10 mouse cellular contexts compared by ENCODE assay signal in genomic region chr3:88495741-88496415, GRCm38 (mm10). TPM values are rescaled to one million over a fixed set of nuclear protein-coding genes. Genes with fewer than 3 reads are reported as not detected.
DNase-seq lines count a peak whose midpoint lies in the region; ATAC-seq and TF ChIP-seq lines count a peak whose summit lies in the region.
"Had no signal": no experiment of that assay in that cellular context is flagged by ENCODE, and none has a peak within 500 bp of the region (broad histone marks: within the 10 kb centered on the region; RNA-seq: fewer than 3 reads in every experiment).

No protein-coding gene starts in this region.

- H3K4me3 ChIP-seq in megakaryocyte, embryonic 14.5 days (replicated peaks): peak overlapping the region; percentile 86
- no peak overlapping the region for H3K4me3 ChIP-seq in limb, embryonic 10.5 days
- H3K4me3 ChIP-seq in stomach, postnatal 0 days (ENCODE audit: low read depth, low read length): no peak overlapping the region
- H3K4me3 ChIP-seq in forebrain, postnatal 0 days (ENCODE audit: low read depth, low read length): no peak overlapping the region

- H3K9me3 ChIP-seq in megakaryocyte, embryonic 14.5 days: no peaks in the 10 kb centered on the region
- H3K9me3 ChIP-seq in limb, embryonic 10.5 days (replicated peaks): no peaks in the 10 kb centered on the region
- no peaks in the 10 kb centered on the region for H3K9me3 ChIP-seq in stomach, postnatal 0 days (ENCODE audit: control insufficient read depth, low read length)
- H3K9me3 ChIP-seq in forebrain, postnatal 0 days (ENCODE audit: low read length): no peaks in the 10 kb centered on the region

- peak overlapping the region; percentile 29; the same call in 1 of the 2 replicates for H3K4me2 ChIP-seq in stomach, postnatal 0 days (replicated peaks; ENCODE audit: low read depth)
- no peak overlapping the region for H3K4me2 ChIP-seq in forebrain, postnatal 0 days (ENCODE audit: low read depth)
- H3K4me2 ChIP-seq: hindbrain, embryonic 14.5 days had no signal

- 88% methylated on average over 10 of the region's 10 CpGs for whole genome bisulfite sequencing in limb, embryonic 10.5 days
- 71% methylated on average over 10 of the region's 10 CpGs for WGBS in stomach, postnatal 0 days
- 79% methylated on average over 10 of the region's 10 CpGs for whole genome bisulfite sequencing in forebrain, postnatal 0 days

- peaks cover 72% of the 10 kb centered on the region for H3K36me3 ChIP-seq in megakaryocyte, embryonic 14.5 days (replicated peaks; ENCODE audit: low read length)
- H3K36me3 ChIP-seq in limb, embryonic 10.5 days: no peaks in the 10 kb centered on the region
- H3K36me3 ChIP-seq in stomach, postnatal 0 days (ENCODE audit: control insufficient read depth, insufficient read depth, low read length): peaks cover 3% of the 10 kb centered on the region; the same call in 1 of the 2 replicates
- no peaks in the 10 kb centered on the region for H3K36me3 ChIP-seq in forebrain, postnatal 0 days (ENCODE audit: insufficient read depth)

- peaks cover 91% of the 10 kb centered on the region for H3K4me1 ChIP-seq in megakaryocyte, embryonic 14.5 days
- peaks cover 24% of the 10 kb centered on the region for H3K4me1 ChIP-seq in limb, embryonic 10.5 days
- H3K4me1 ChIP-seq in stomach, postnatal 0 days (replicated peaks; ENCODE audit: control insufficient read depth, insufficient read depth): peaks cover 29% of the 10 kb centered on the region
- peaks cover 14% of the 10 kb centered on the region for H3K4me1 ChIP-seq in forebrain, postnatal 0 days (ENCODE audit: insufficient read depth)

- no peak for ATAC-seq in megakaryocyte, adult 5-6 weeks (ENCODE audit: poor library complexity, severe bottlenecking)
- ATAC-seq in stomach, postnatal 0 days (ENCODE audit: low FRiP score, low TSS enrichment): no peak
- ATAC-seq in forebrain, postnatal 0 days: no peak

- H3K27me3 ChIP-seq in megakaryocyte, embryonic 14.5 days (replicated peaks): no peaks in the 10 kb centered on the region
- H3K27me3 ChIP-seq in limb, embryonic 10.5 days (ENCODE audit: low read depth, poor library complexity, severe bottlenecking): peaks cover 10% of the 10 kb centered on the region
- H3K27me3 ChIP-seq in stomach, postnatal 0 days (ENCODE audit: control insufficient read depth, insufficient read depth, low read length): no peaks in the 10 kb centered on the region
- H3K27me3 ChIP-seq in forebrain, postnatal 0 days (ENCODE audit: insufficient read depth, low read length): no peaks in the 10 kb centered on the region

- no peak for TF ChIP-seq EP300 in stomach, postnatal 0 days (optimal IDR thresholded peaks at IDR 0.05)

- DNase-seq in adrenal gland, postnatal 25 days: peak; percentile 54
- DNase-seq in adrenal gland, adult 18-20 months (ENCODE audit: low spot score in 2 of 2): no peak
- no peak for DNase-seq in limb, embryonic 10.5 days (ENCODE audit: low spot score)
- DNase-seq in stomach, postnatal 0 days (ENCODE audit: low spot score): no peak
- DNase-seq in forebrain, postnatal 0 days: no peak
- no peak for DNase-seq in layer of hippocampus, adult 8-10 months (ENCODE audit: low spot score in 2 of 2)
- DNase-seq: thymus, postnatal 25 days had no signal

- 0 out of 2 replicates have a peak overlapping the region, but pooled peaks have one; percentile 21 for H3K27ac ChIP-seq in limb, embryonic 10.5 days
- peak overlapping the region; percentile 99 for H3K27ac ChIP-seq in stomach, postnatal 0 days (replicated peaks)
- H3K27ac ChIP-seq in forebrain, postnatal 0 days (ENCODE audit: low read depth, low read length): no peak overlapping the region

- TF ChIP-seq CTCF in stomach, postnatal 0 days (IDR thresholded peaks at IDR 0.05; ENCODE audit: low read depth): no peak
- no peak for TF ChIP-seq CTCF in forebrain, postnatal 0 days (IDR thresholded peaks at IDR 0.05; ENCODE audit: low read depth)

- peak overlapping the region; percentile 13; the same call in 1 of the 2 replicates for H3K9ac ChIP-seq in stomach, postnatal 0 days (ENCODE audit: low read length)
- H3K9ac ChIP-seq in forebrain, postnatal 0 days: no peak overlapping the region
- H3K9ac ChIP-seq: hindbrain, embryonic 14.5 days had no signal

RNA-seq across cellular contexts. Expression of gene Lmna, which starts 13.9 kb away (rescaled TPM):
- 90.6 and 91.1 TPM in 2 replicates for total RNA-seq in adrenal gland, postnatal 25 days (2021)
- total RNA-seq in adrenal gland, adult 18-20 months (2021): 100 to 1,000 TPM; 106 to 137 TPM
- polyA plus RNA-seq in megakaryocyte, embryonic 14.5 days (2012; ENCODE audit: insufficient read depth, low replicate concordance): 607 and 1,158 TPM in 2 replicates
- total RNA-seq in megakaryocyte, adult 5-6 weeks (2015): 1.5 and 1.9 TPM in 2 replicates
- total RNA-seq in megakaryocyte, adult 5-6 weeks (2017): 2.5 and 4.5 TPM in 2 replicates
- polyA plus RNA-seq in limb, embryonic 10.5 days (2016; fragmentation: Nextera tagmentation; extraction: Ambion mirVana): 9.2 and 14.5 TPM in 2 replicates
- polyA plus RNA-seq in stomach, postnatal 0 days (2015; fragmentation: Nextera tagmentation; extraction: Ambion mirVana): 250 and 267 TPM in 2 replicates
- 49.4 and 71.3 TPM in 2 replicates for total RNA-seq in forebrain, postnatal 0 days (2014; rRNA removed)
- polyA plus RNA-seq in forebrain, postnatal 0 days (2015; fragmentation: Nextera tagmentation; extraction: Ambion mirVana): 51.4 and 52.9 TPM in 2 replicates
- total RNA-seq in layer of hippocampus, adult 8-10 months (2022): 10 to 100 TPM; 38.0 to 45.6 (median 40.2) TPM

RNA-seq across cellular contexts. Expression of gene Sema4a, which starts 34.9 kb away (rescaled TPM):
- 6.0 and 6.2 TPM in 2 replicates for total RNA-seq in adrenal gland, postnatal 25 days (2021)
- 10 to 100 TPM; 12.6 to 23.6 TPM for total RNA-seq in adrenal gland, adult 18-20 months (2021)
- 8.4 and 26.0 TPM in 2 replicates for polyA plus RNA-seq in megakaryocyte, embryonic 14.5 days (2012; ENCODE audit: insufficient read depth, low replicate concordance)
- 171 and 181 TPM in 2 replicates for total RNA-seq in megakaryocyte, adult 5-6 weeks (2015)
- 164 and 167 TPM in 2 replicates for total RNA-seq in megakaryocyte, adult 5-6 weeks (2017)
- 4.7 and 6.7 TPM in 2 replicates for polyA plus RNA-seq in limb, embryonic 10.5 days (2016; fragmentation: Nextera tagmentation; extraction: Ambion mirVana)
- polyA plus RNA-seq in stomach, postnatal 0 days (2015; fragmentation: Nextera tagmentation; extraction: Ambion mirVana): 27.9 and 32.7 TPM in 2 replicates
- 31.5 and 33.0 TPM in 2 replicates for total RNA-seq in forebrain, postnatal 0 days (2014; rRNA removed)
- 19.1 and 25.8 TPM in 2 replicates for polyA plus RNA-seq in forebrain, postnatal 0 days (2015; fragmentation: Nextera tagmentation; extraction: Ambion mirVana)
- 10 to 100 TPM; 43.0 to 52.1 (median 50.8) TPM for total RNA-seq in layer of hippocampus, adult 8-10 months (2022)

RNA-seq across cellular contexts. Expression of gene Mex3a, which starts 36.3 kb away (rescaled TPM):
- 3.3 and 3.5 TPM in 2 replicates for total RNA-seq in adrenal gland, postnatal 25 days (2021)
- 1 to 10 TPM; 2.6 to 3.3 TPM for total RNA-seq in adrenal gland, adult 18-20 months (2021)
- polyA plus RNA-seq in megakaryocyte, embryonic 14.5 days (2012; ENCODE audit: insufficient read depth, low replicate concordance): 0.83 and 1.6 TPM in 2 replicates
- total RNA-seq in megakaryocyte, adult 5-6 weeks (2015): 0.04 and 0.05 TPM in 2 replicates
- 0.04 and 0.18 TPM in 2 replicates for total RNA-seq in megakaryocyte, adult 5-6 weeks (2017)
- 28.9 and 34.8 TPM in 2 replicates for polyA plus RNA-seq in limb, embryonic 10.5 days (2016; fragmentation: Nextera tagmentation; extraction: Ambion mirVana)
- 3.3 and 3.4 TPM in 2 replicates for polyA plus RNA-seq in stomach, postnatal 0 days (2015; fragmentation: Nextera tagmentation; extraction: Ambion mirVana)
- 64.5 and 71.9 TPM in 2 replicates for total RNA-seq in forebrain, postnatal 0 days (2014; rRNA removed)
- 16.2 and 20.5 TPM in 2 replicates for polyA plus RNA-seq in forebrain, postnatal 0 days (2015; fragmentation: Nextera tagmentation; extraction: Ambion mirVana)
- 1 to 10 TPM; 2.4 to 2.8 (median 2.6) TPM for total RNA-seq in layer of hippocampus, adult 8-10 months (2022)

RNA-seq across cellular contexts. Expression of gene Rab25, which starts 52.2 kb away (rescaled TPM):
- not detected in 2 replicates for total RNA-seq in adrenal gland, postnatal 25 days (2021)
- not detected for total RNA-seq in adrenal gland, adult 18-20 months (2021)
- polyA plus RNA-seq in megakaryocyte, embryonic 14.5 days (2012; ENCODE audit: insufficient read depth, low replicate concordance): 0.51 TPM in 1 of 2 replicates, not detected in the other
- total RNA-seq in megakaryocyte, adult 5-6 weeks (2015): not detected in 2 replicates
- not detected in 2 replicates for total RNA-seq in megakaryocyte, adult 5-6 weeks (2017)
- 1.7 and 3.7 TPM in 2 replicates for polyA plus RNA-seq in limb, embryonic 10.5 days (2016; fragmentation: Nextera tagmentation; extraction: Ambion mirVana)
- 252 and 271 TPM in 2 replicates for polyA plus RNA-seq in stomach, postnatal 0 days (2015; fragmentation: Nextera tagmentation; extraction: Ambion mirVana)
- total RNA-seq in forebrain, postnatal 0 days (2014; rRNA removed): not detected in 2 replicates
- polyA plus RNA-seq in forebrain, postnatal 0 days (2015; fragmentation: Nextera tagmentation; extraction: Ambion mirVana): 0.33 TPM in 1 of 2 replicates, not detected in the other
- 1 to 10 TPM in 1 of 4 experiments, not detected in 3; 1.5 TPM for total RNA-seq in layer of hippocampus, adult 8-10 months (2022)

RNA-seq across cellular contexts. Expression of gene Lamtor2, which starts 57.0 kb away (rescaled TPM):
- 148 and 150 TPM in 2 replicates for total RNA-seq in adrenal gland, postnatal 25 days (2021)
- 100 to 1,000 TPM; 156 to 164 TPM for total RNA-seq in adrenal gland, adult 18-20 months (2021)
- 18.1 and 152 TPM in 2 replicates for polyA plus RNA-seq in megakaryocyte, embryonic 14.5 days (2012; ENCODE audit: insufficient read depth, low replicate concordance)
- 31.3 TPM in 2 replicates for total RNA-seq in megakaryocyte, adult 5-6 weeks (2015)
- total RNA-seq in megakaryocyte, adult 5-6 weeks (2017): 57.8 and 73.4 TPM in 2 replicates
- polyA plus RNA-seq in limb, embryonic 10.5 days (2016; fragmentation: Nextera tagmentation; extraction: Ambion mirVana): 151 and 159 TPM in 2 replicates
- 154 and 157 TPM in 2 replicates for polyA plus RNA-seq in stomach, postnatal 0 days (2015; fragmentation: Nextera tagmentation; extraction: Ambion mirVana)
- total RNA-seq in forebrain, postnatal 0 days (2014; rRNA removed): 52.2 and 55.5 TPM in 2 replicates
- 186 and 202 TPM in 2 replicates for polyA plus RNA-seq in forebrain, postnatal 0 days (2015; fragmentation: Nextera tagmentation; extraction: Ambion mirVana)
- 100 to 1,000 TPM in 3 of 4 experiments, 10 to 100 TPM in 1; 89.2 to 111 (median 106) TPM for total RNA-seq in layer of hippocampus, adult 8-10 months (2022)

Comparison
In these comparisons a context has a peak if more than half of its experiments do, and no peak if none do; other contexts are left out.
1. RNA of gene Mex3a, which starts 36.3 kb away (total RNA-seq): 64.5 to 71.9 TPM in forebrain, postnatal 0 days; 3.3 to 3.5 TPM in adrenal gland, postnatal 25 days, 2.6 to 3.3 TPM in adrenal gland, adult 18-20 months, 2.4 to 2.8 TPM in layer of hippocampus, adult 8-10 months and 0.04 to 0.18 TPM in megakaryocyte, adult 5-6 weeks; every median in the first group is over 10 times any median in the second.